Mouse (Mus musculus) bone marrow macrophage, adult 2 months (primary cell): ENCODE results near the gene Eaf1.
"Not testable (repeated sequence)": the region's sequence is repeated elsewhere in the genome, so short reads cannot be mapped to it uniquely, and the experiment has no call there.

ENCODE experiments used
- CTCF ChIP-seq: IDR thresholded peaks from 2 replicates; pipeline ENCODE4 v1.5.1; 2012; ENCODE audit warnings: low read depth, mild to moderate bottlenecking, low read length, moderate library complexity
- POLR2A ChIP-seq: IDR thresholded peaks from 2 replicates; pipeline ENCODE4 v1.6.1; 2012; ENCODE audit warnings: mild to moderate bottlenecking, low read depth, low read length, borderline replicate concordance

GRCm38 (mm10) chr14:31453946-31454345 lies 40.3 kb upstream of the Eaf1 start:
- not testable (repeated sequence) for TF ChIP-seq CTCF, POLR2A
